Mouse (Mus musculus) heart, adult 9 months (tissue): ENCODE results near the gene Cxcl3.
"Not testable (repeated sequence)": the region's sequence is repeated elsewhere in the genome, so short reads cannot be mapped to it uniquely, and the experiment has no call there.

Experiments used
- DNase-seq, 2 experiments: peaks; one replicate each; pipeline ENCODE4 v3.0.0; 2022; ENCODE audit warnings: low spot score in 2 of 2

Gene Cxcl3

GRCm38 (mm10) chr5:90789306-90790073 lies 3.6 kb downstream of the Cxcl3 start:
- no peak for DNase-seq

GRCm38 (mm10) chr5:90790074-90790502 lies 4.2 kb downstream of the Cxcl3 start:
- no peak for DNase-seq

- no peak for DNase-seq
Measured at GRCm38 (mm10) chr5:90794195-90794625, 8.3 kb downstream of the Cxcl3 start, which contains the start of gene Cxcl15. TSS of gene Cxcl15 (plus strand) at chr5:90794534.

- not testable (repeated sequence) for DNase-seq
Measured at GRCm38 (mm10) chr5:90795392-90795791, 9.5 kb downstream of the Cxcl3 start.

- no peak for DNase-seq
Measured at GRCm38 (mm10) chr5:90804574-90804973, 18.7 kb downstream of the Cxcl3 start.

GRCm38 (mm10) chr5:90806050-90806449 lies 20.1 kb downstream of the Cxcl3 start:
- no peak for DNase-seq

GRCm38 (mm10) chr5:90807176-90807950 lies 21.5 kb downstream of the Cxcl3 start:
- DNase-seq: no peak

- no peak for DNase-seq
Measured at GRCm38 (mm10) chr5:90819756-90820155, 33.9 kb downstream of the Cxcl3 start.

GRCm38 (mm10) chr5:90832145-90832767 lies 46.4 kb downstream of the Cxcl3 start:
- peak; percentile 51 to 64 for DNase-seq

- DNase-seq: no peak
Measured at GRCm38 (mm10) chr5:90832768-90833388, 47.0 kb downstream of the Cxcl3 start.

- DNase-seq: no peak
Measured at GRCm38 (mm10) chr5:90834436-90834835, 48.5 kb downstream of the Cxcl3 start.

GRCm38 (mm10) chr5:90838582-90838981 lies 52.7 kb downstream of the Cxcl3 start:
- DNase-seq: peak; percentile 25 to 46
